12 mouse cellular contexts compared by ENCODE assay signal in genomic region chr8:11322724-11323585, GRCm38 (mm10). TPM values are rescaled to one million over a fixed set of nuclear protein-coding genes. Genes with fewer than 3 reads are reported as not detected.
A peak's percentile ranks its signal among the peaks of the same experiment; 100 is the strongest.
DNase-seq lines count a peak whose midpoint lies in the region; ATAC-seq and TF ChIP-seq lines count a peak whose summit lies in the region.
"Had no signal": no experiment of that assay in that cellular context is flagged by ENCODE, and none has a peak within 500 bp of the region (broad histone marks: within the 10 kb centered on the region; RNA-seq: fewer than 3 reads in every experiment).

No protein-coding gene starts in this region.

- no peak for TF ChIP-seq CTCF in small intestine, adult 2 months (IDR thresholded peaks at IDR 0.05; ENCODE audit: extremely low read depth, insufficient read length, insufficient replicate concordance, low read depth, low read length)

- WGBS in small intestine, adult 2 months: 66% methylated on average over 5 of the region's 5 CpGs

- DNase-seq in heart, adult 11 months: peak; percentile 98
- no peak for DNase-seq in heart, postnatal 4 days
- peak; percentile 68 for DNase-seq in kidney, postnatal 14 days
- DNase-seq in T-cell, adult 2 months (ENCODE audit: low spot score): no peak
- DNase-seq in cerebellum, adult 18-20 months: no peak
- DNase-seq: cerebellum, postnatal 36 days had no signal

- H3K9me3 ChIP-seq in megakaryocyte, embryonic 14.5 days: no peaks in the 10 kb centered on the region
- H3K9me3 ChIP-seq: limb, embryonic 15.5 days had no signal

- no peak for ATAC-seq in megakaryocyte, adult 5-6 weeks (ENCODE audit: poor library complexity, severe bottlenecking)
- ATAC-seq: CD4-positive, CD25-positive, alpha-beta regulatory T cell, adult 4 months had no signal

- peak overlapping the region; percentile 50 for H3K4me3 ChIP-seq in megakaryocyte, embryonic 14.5 days (replicated peaks)
- no peak overlapping the region for H3K4me3 ChIP-seq in small intestine, adult 2 months (ENCODE audit: low read depth, low read length)
- H3K4me3 ChIP-seq: erythroblast, embryonic 14.5 days; limb, embryonic 15.5 days had no signal

- H3K27ac ChIP-seq in small intestine, adult 2 months (ENCODE audit: insufficient read depth, low read depth, low read length): peak overlapping the region; percentile 54
- H3K27ac ChIP-seq: limb, embryonic 15.5 days had no signal

- peaks cover 57% of the 10 kb centered on the region for H3K27me3 ChIP-seq in megakaryocyte, embryonic 14.5 days (replicated peaks)
- no peaks in the 10 kb centered on the region for H3K27me3 ChIP-seq in small intestine, adult 2 months (ENCODE audit: control insufficient read depth, insufficient read depth, low read length)
- H3K27me3 ChIP-seq: limb, embryonic 15.5 days had no signal

- H3K4me1 ChIP-seq in megakaryocyte, embryonic 14.5 days: peaks cover 52% of the 10 kb centered on the region
- no peaks in the 10 kb centered on the region; the same call in 1 of the 2 replicates for H3K4me1 ChIP-seq in small intestine, adult 2 months (ENCODE audit: control insufficient read depth, insufficient read depth, insufficient read length, low read length)

- H3K36me3 ChIP-seq in megakaryocyte, embryonic 14.5 days (replicated peaks; ENCODE audit: low read length): no peaks in the 10 kb centered on the region
- no peaks in the 10 kb centered on the region for H3K36me3 ChIP-seq in small intestine, adult 2 months (ENCODE audit: control insufficient read depth, insufficient read depth, low read length)

- no peak for TF ChIP-seq POLR2A in small intestine, adult 2 months (IDR thresholded peaks at IDR 0.05; ENCODE audit: low read depth, low read length)

RNA-seq across cellular contexts. Expression of gene Col4a1, which starts 10.3 kb away (rescaled TPM):
- 1,000 to 10,000 TPM; 1,026 to 1,084 TPM for total RNA-seq in heart, postnatal 4 days (2021)
- polyA plus RNA-seq in megakaryocyte, embryonic 14.5 days (2012; ENCODE audit: insufficient read depth, low replicate concordance): 0.67 TPM in 1 of 2 replicates, not detected in the other
- 0.30 and 1.3 TPM in 2 replicates for total RNA-seq in megakaryocyte, adult 5-6 weeks (2015)
- 0.04 and 1.1 TPM in 2 replicates for total RNA-seq in megakaryocyte, adult 5-6 weeks (2017)
- polyA plus RNA-seq in small intestine, adult 2 months (2012; rRNA removed): 77.8 and 136 TPM in 2 replicates

RNA-seq across cellular contexts. Expression of gene Col4a2, which starts 10.3 kb away (rescaled TPM):
- 100 to 1,000 TPM; 558 to 588 TPM for total RNA-seq in heart, postnatal 4 days (2021)
- 0.34 and 1.0 TPM in 2 replicates for polyA plus RNA-seq in megakaryocyte, embryonic 14.5 days (2012; ENCODE audit: insufficient read depth, low replicate concordance)
- total RNA-seq in megakaryocyte, adult 5-6 weeks (2015): 0.02 and 0.07 TPM in 2 replicates
- 0.15 and 0.73 TPM in 2 replicates for total RNA-seq in megakaryocyte, adult 5-6 weeks (2017)
- 23.8 and 35.6 TPM in 2 replicates for polyA plus RNA-seq in small intestine, adult 2 months (2012; rRNA removed)
- polyA plus RNA-seq: CD4-positive, CD25-positive, alpha-beta regulatory T cell, adult 4 months had no signal

Comparison
In these comparisons a context has a peak if more than half of its experiments do, and no peak if none do; other contexts are left out.
1. DNase-seq: peak in heart, adult 11 months (single experiment) and kidney, postnatal 14 days (single experiment); none in heart, postnatal 4 days (single experiment), T-cell, adult 2 months (single experiment) and cerebellum, adult 18-20 months (0 of 2).
2. RNA of gene Col4a1, which starts 10.3 kb away (total RNA-seq): 1,026 to 1,084 TPM in heart, postnatal 4 days; 0.04 to 1.3 TPM in megakaryocyte, adult 5-6 weeks; every median in the first group is over 100 times any median in the second.
3. RNA of gene Col4a2, which starts 10.3 kb away (total RNA-seq): 558 to 588 TPM in heart, postnatal 4 days; 0.02 to 0.73 TPM in megakaryocyte, adult 5-6 weeks; every median in the first group is over 100 times any median in the second.